Mouse (Mus musculus) limb, embryonic 15.5 days (tissue): Measurements from ENCODE around the gene Insrr. TPM values are rescaled to one million over a fixed set of nuclear protein-coding genes. Genes with fewer than 3 reads are reported as not detected.
A peak's percentile ranks its signal among the peaks of the same experiment; 100 is the strongest.
"Not testable (repeated sequence)": the region's sequence is repeated elsewhere in the genome, so short reads cannot be mapped to it uniquely, and the experiment has no call there.

Source experiments
- ATAC-seq: fragments of 200-750 bp; cut with Nextera tagmentation; 2 replicates; pipeline ENCODE4 v1.8.0; 2017; ENCODE audit warnings: low read depth, moderate TSS enrichment; ENCODE audit not compliant: insufficient number of reproducible peaks, low FRiP score, low TSS enrichment
- H3K27ac ChIP-seq: fragments of 300-500 bp; sonication (generic); 2 replicates; pipeline ENCODE4 v1.5.1; 2015; ENCODE audit warnings: moderate library complexity, mild to moderate bottlenecking, inconsistent platforms
- H3K27me3 ChIP-seq: fragments of 300-500 bp; sonication (generic); 2 replicates; pipeline ENCODE4 v1.6.1; 2015; ENCODE audit warnings: inconsistent platforms
- H3K36me3 ChIP-seq: fragments of 300-500 bp; sonication (generic); 2 replicates; pipeline ENCODE4 v1.6.1; 2015; ENCODE audit warnings: inconsistent platforms
- H3K4me1 ChIP-seq: fragments of 300-500 bp; sonication (generic); 2 replicates; pipeline ENCODE4 v1.6.1; 2015; ENCODE audit warnings: inconsistent platforms
- H3K4me2 ChIP-seq: fragments of 300-500 bp; sonication (generic); 2 replicates; pipeline ENCODE4 v1.6.1; 2015; ENCODE audit warnings: mild to moderate bottlenecking, inconsistent platforms
- H3K4me3 ChIP-seq: fragments of 300-500 bp; sonication (generic); 2 replicates; pipeline ENCODE4 v1.5.1; 2015; ENCODE audit warnings: mild to moderate bottlenecking, inconsistent platforms
- H3K9ac ChIP-seq: fragments of 300-500 bp; sonication (generic); 2 replicates; pipeline ENCODE4 v1.6.1; 2015; ENCODE audit warnings: inconsistent platforms
- H3K9me3 ChIP-seq: fragments of 300-500 bp; sonication (generic); 2 replicates; pipeline ENCODE4 v1.6.1; 2016; ENCODE audit warnings: inconsistent platforms
- WGBS: fragments of 180-500 bp; shearing (Covaris S2); methylation state at CpG from one replicate; pipeline ENCODE4 v1.1.7; 2015; 5-methylcytosine and 5-hydroxymethylcytosine counted together
- polyA plus RNA-seq: library from polyadenylated mRNA; unstranded; fragments of >200 nt; fragmentation: Nextera tagmentation; extraction: Ambion mirVana; gene quantifications from 2 replicates; pipeline ENCODE4 v1.2.1, GENCODE M21; 2015

Insrr gene
- polyA plus RNA-seq, 1 experiment from 2014 or later, result 0.19 TPM

- Histone ChIP-seq H3K4me3 (no peak overlapping the region), H3K4me2 (no peak overlapping the region), H3K9me3 (no peaks in the 10 kb centered on the region), H3K36me3 (no peaks in the 10 kb centered on the region), H3K9ac (no peak overlapping the region), H3K4me1 (peaks cover 13% of the 10 kb centered on the region), H3K27ac (no peak overlapping the region), H3K27me3 (peaks cover 71% of the 10 kb centered on the region)
- ATAC-seq, result no peak
- WGBS, result 78% methylated on average over 8 of the region's 8 CpGs
These were observed 14.5 kb downstream of the Insrr start for GRCm38 (mm10) chr3:87811297-87811696.

GRCm38 (mm10) chr3:87812413-87812812 is 15.7 kb downstream of the Insrr start:
- peaks cover 71% of the 10 kb centered on the region for H3K27me3 ChIP-seq
- H3K4me3 ChIP-seq, result no peak overlapping the region
- no peak overlapping the region for H3K4me2 ChIP-seq
- no peak for ATAC-seq
- H3K9me3 ChIP-seq, result no peaks in the 10 kb centered on the region
- H3K27ac ChIP-seq, result no peak overlapping the region
- peaks cover 15% of the 10 kb centered on the region for H3K4me1 ChIP-seq
- no peaks in the 10 kb centered on the region for H3K36me3 ChIP-seq
- no peak overlapping the region for H3K9ac ChIP-seq
- 34% methylated on average over 4 of the region's 4 CpGs for WGBS

- Histone ChIP-seq H3K9me3 (no peaks in the 10 kb centered on the region), H3K27me3 (peaks cover 72% of the 10 kb centered on the region), H3K4me1 (peaks cover 15% of the 10 kb centered on the region), H3K4me3 (no peak overlapping the region), H3K27ac (no peak overlapping the region), H3K9ac (no peak overlapping the region), H3K36me3 (no peaks in the 10 kb centered on the region), H3K4me2 (no peak overlapping the region)
- ATAC-seq, result no peak
- 38% methylated on average over 10 of the region's 10 CpGs for WGBS
These were observed 16.1 kb downstream of the Insrr start for GRCm38 (mm10) chr3:87812873-87813272.

- H3K9me3 ChIP-seq, result no peaks in the 10 kb centered on the region
- no peak overlapping the region for H3K4me2 ChIP-seq
- no peak for ATAC-seq
- no peaks in the 10 kb centered on the region for H3K36me3 ChIP-seq
- WGBS, result 57% methylated on average over 6 of the region's 6 CpGs
- H3K9ac ChIP-seq, result no peak overlapping the region
- no peak overlapping the region for H3K27ac ChIP-seq
- H3K4me1 ChIP-seq, result 0 out of 2 replicates have a peak, but pooled peaks cover 2% of the 10 kb centered on the region
- no peak overlapping the region for H3K4me3 ChIP-seq
- H3K27me3 ChIP-seq, result peaks cover 55% of the 10 kb centered on the region
These were observed 19.4 kb downstream of the Insrr start for GRCm38 (mm10) chr3:87816166-87816565.

- Histone ChIP-seq H3K27me3 (peaks cover 50% of the 10 kb centered on the region), H3K4me1 (0 out of 2 replicates have a peak, but pooled peaks cover 2% of the 10 kb centered on the region), H3K9ac (no peak overlapping the region), H3K4me2 (0 out of 2 replicates have a peak overlapping the region, but pooled peaks have one; percentile 15), H3K27ac (no peak overlapping the region), H3K36me3 (no peaks in the 10 kb centered on the region), H3K9me3 (no peaks in the 10 kb centered on the region), H3K4me3 (no peak overlapping the region)
- no peak for ATAC-seq
- WGBS, result 6% methylated on average over 12 of the region's 12 CpGs
These were observed 19.9 kb downstream of the Insrr start for GRCm38 (mm10) chr3:87816646-87817093.

- Histone ChIP-seq H3K27me3 (peaks cover 47% of the 10 kb centered on the region), H3K4me1 (0 out of 2 replicates have a peak, but pooled peaks cover 2% of the 10 kb centered on the region), H3K9me3 (no peaks in the 10 kb centered on the region), H3K27ac (no peak overlapping the region), H3K9ac (no peak overlapping the region), H3K36me3 (no peaks in the 10 kb centered on the region), H3K4me3 (no peak overlapping the region), H3K4me2 (no peak overlapping the region)
- ATAC-seq, result no peak
- WGBS, result 56% methylated on average over 12 of the region's 12 CpGs
These were observed 21.5 kb downstream of the Insrr start for GRCm38 (mm10) chr3:87818226-87818625.

GRCm38 (mm10) chr3:87824206-87824605 is 27.5 kb downstream of the Insrr start, which contains the start of gene Pear1:
Pear1 (minus strand) TSS chr3:87824306.
- not testable (repeated sequence) for H3K4me1 ChIP-seq, H3K27me3 ChIP-seq, H3K4me2 ChIP-seq, ATAC-seq, H3K9me3 ChIP-seq, H3K9ac ChIP-seq, H3K27ac ChIP-seq, H3K4me3 ChIP-seq, H3K36me3 ChIP-seq
- WGBS, result 100% methylated on average over 1 of the region's 1 CpGs

- no peak overlapping the region for H3K4me3 ChIP-seq
- H3K4me2 ChIP-seq, result no peak overlapping the region
- H3K9me3 ChIP-seq, result no peaks in the 10 kb centered on the region
- H3K9ac ChIP-seq, result no peak overlapping the region
- H3K4me1 ChIP-seq, result no peaks in the 10 kb centered on the region
- H3K36me3 ChIP-seq, result no peaks in the 10 kb centered on the region
- WGBS, result 48% methylated on average over 4 of the region's 4 CpGs
- no peaks in the 10 kb centered on the region for H3K27me3 ChIP-seq
- H3K27ac ChIP-seq, result no peak overlapping the region
- no peak for ATAC-seq
These were observed 31.7 kb downstream of the Insrr start for GRCm38 (mm10) chr3:87828435-87828834.

- 53% methylated on average over 10 of the region's 10 CpGs for WGBS
These were observed 32.3 kb downstream of the Insrr start for GRCm38 (mm10) chr3:87829025-87829424.

GRCm38 (mm10) chr3:87832109-87832859 is 35.5 kb downstream of the Insrr start:
- H3K4me2 ChIP-seq, result no peak overlapping the region
- H3K36me3 ChIP-seq, result no peaks in the 10 kb centered on the region
- H3K4me3 ChIP-seq, result no peak overlapping the region
- ATAC-seq, result no peak
- no peaks in the 10 kb centered on the region for H3K9me3 ChIP-seq
- H3K4me1 ChIP-seq, result no peaks in the 10 kb centered on the region
- WGBS, result 83% methylated on average over 7 of the region's 7 CpGs
- no peaks in the 10 kb centered on the region for H3K27me3 ChIP-seq
- H3K27ac ChIP-seq, result no peak overlapping the region
- no peak overlapping the region for H3K9ac ChIP-seq

More at GRCm38 (mm10) chr3:87829025-87829424, 32.3 kb downstream of the Insrr start:
- no peaks in the 10 kb centered on the region for H3K36me3 ChIP-seq
- no peaks in the 10 kb centered on the region for H3K9me3 ChIP-seq
- H3K4me3 ChIP-seq, result no peak overlapping the region
- H3K4me2 ChIP-seq, result no peak overlapping the region
- H3K4me1 ChIP-seq, result no peaks in the 10 kb centered on the region
- no peak overlapping the region for H3K27ac ChIP-seq
- no peak overlapping the region for H3K9ac ChIP-seq
- no peaks in the 10 kb centered on the region for H3K27me3 ChIP-seq
- no peak for ATAC-seq

GRCm38 (mm10) chr3:87833482-87833881 is 36.7 kb downstream of the Insrr start:
- ATAC-seq, result no peak
- Histone ChIP-seq H3K9ac (no peak overlapping the region), H3K27me3 (no peaks in the 10 kb centered on the region), H3K9me3 (no peaks in the 10 kb centered on the region), H3K4me3 (no peak overlapping the region), H3K27ac (no peak overlapping the region), H3K4me2 (no peak overlapping the region), H3K36me3 (no peaks in the 10 kb centered on the region), H3K4me1 (no peaks in the 10 kb centered on the region)
- 62% methylated on average over 5 of the region's 5 CpGs for WGBS

- Histone ChIP-seq H3K4me3 (no peak overlapping the region), H3K27ac (no peak overlapping the region), H3K4me1 (no peaks in the 10 kb centered on the region), H3K9me3 (no peaks in the 10 kb centered on the region), H3K36me3 (no peaks in the 10 kb centered on the region), H3K9ac (no peak overlapping the region), H3K27me3 (0 out of 2 replicates have a peak, but pooled peaks cover 6% of the 10 kb centered on the region), H3K4me2 (no peak overlapping the region)
- 0% methylated on average over 4 of the region's 4 CpGs for WGBS
- no peak for ATAC-seq
These were observed 41.9 kb downstream of the Insrr start for GRCm38 (mm10) chr3:87838622-87839021.
